Mouse (Mus musculus): ENCODE measurements around the gene Vangl2. TPM values are rescaled to one million over a fixed set of nuclear protein-coding genes. Genes with fewer than 3 reads are reported as not detected.

Vangl2 gene
- polyA plus RNA-seq, 2 experiments, result 0.69 to 0.73 TPM

- no peak for DNase-seq (ENCODE audit: low read depth in 3 of 3, low spot score in 3 of 3)
These were observed 19.9 kb downstream of the Vangl2 start for GRCm38 (mm10) chr1:172008351-172008750.

DNA sequence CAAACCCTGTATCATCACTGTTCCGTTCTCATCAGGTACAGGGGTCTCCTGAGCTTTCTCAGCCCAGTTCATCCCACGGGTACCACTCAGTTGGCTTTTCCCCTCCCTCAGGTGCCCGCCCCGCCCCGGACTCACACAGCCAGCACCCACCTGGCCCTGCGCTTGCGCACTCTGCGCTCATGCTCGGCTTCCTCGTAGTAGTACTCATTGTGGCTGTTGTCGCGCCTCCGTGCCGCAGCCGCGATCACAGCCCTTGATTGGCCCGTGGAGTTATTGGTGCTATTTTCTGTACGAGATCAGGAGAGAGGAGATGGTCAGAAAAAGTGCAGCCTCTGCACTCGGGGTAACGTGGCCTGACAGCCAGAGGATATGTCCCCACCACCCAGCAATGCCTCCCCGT, 20.5 kb downstream of the Vangl2 start:
- TF ChIP-seq CTCF (IDR thresholded peaks at IDR 0.05; ENCODE audit: low read depth) (no peak), EP300 (IDR thresholded peaks at IDR 0.05; ENCODE audit: low read depth) (no peak)
- H3K4me2 ChIP-seq (ENCODE audit: low read depth), result no peak overlapping the region
- H3K4me1 ChIP-seq (replicated peaks; ENCODE audit: control insufficient read depth in 2 of 2, insufficient read depth in 2 of 2, low read length in 1 of 2), result no peaks in the 10 kb centered on the region
- no peak overlapping the region for H3K4me3 ChIP-seq (ENCODE audit: insufficient read depth in 1 of 2, low read depth in 2 of 2, low read length in 2 of 2)
- no peaks in the 10 kb centered on the region for H3K9me3 ChIP-seq (ENCODE audit: control insufficient read depth, low read length)
- H3K27ac ChIP-seq, result no peak overlapping the region
- H3K9ac ChIP-seq (replicated peaks), result no peak overlapping the region
- H3K27me3 ChIP-seq (ENCODE audit: control insufficient read depth, insufficient read depth, low read length), result no peaks in the 10 kb centered on the region
- no peaks in the 10 kb centered on the region for H3K36me3 ChIP-seq (replicated peaks; ENCODE audit: control insufficient read depth, insufficient read depth, low read depth)
- WGBS (ENCODE audit: insufficient replicate concordance), result 84% methylated on average over 20 of the region's 21 CpGs
- ATAC-seq (ENCODE audit: insufficient read depth), result no peak
- no peak for DNase-seq (ENCODE audit: low read depth in 3 of 3, low spot score in 3 of 3)

More at GRCm38 (mm10) chr1:172008351-172008750, 19.9 kb downstream of the Vangl2 start:
- Histone ChIP-seq H3K9me3 (ENCODE audit: control insufficient read depth, low read length) (no peaks in the 10 kb centered on the region), H3K4me3 (ENCODE audit: insufficient read depth in 1 of 2, low read depth in 2 of 2, low read length in 2 of 2) (no peak overlapping the region), H3K9ac (replicated peaks) (no peak overlapping the region), H3K27ac (no peak overlapping the region), H3K4me2 (ENCODE audit: low read depth) (no peak overlapping the region), H3K27me3 (ENCODE audit: control insufficient read depth, insufficient read depth, low read length) (no peaks in the 10 kb centered on the region), H3K36me3 (replicated peaks; ENCODE audit: control insufficient read depth, insufficient read depth, low read depth) (no peaks in the 10 kb centered on the region), H3K4me1 (replicated peaks; ENCODE audit: control insufficient read depth in 2 of 2, insufficient read depth in 2 of 2, low read length in 1 of 2) (no peaks in the 10 kb centered on the region)
- ATAC-seq (ENCODE audit: insufficient read depth), result no peak
- 78% methylated on average over 9 of the region's 9 CpGs for WGBS (ENCODE audit: insufficient replicate concordance)
- TF ChIP-seq CTCF (IDR thresholded peaks at IDR 0.05; ENCODE audit: low read depth) (no peak), EP300 (IDR thresholded peaks at IDR 0.05; ENCODE audit: low read depth) (no peak)

GRCm38 (mm10) chr1:172001665-172002064, 26.6 kb downstream of the Vangl2 start:
- Histone ChIP-seq H3K9ac (replicated peaks) (no peak overlapping the region), H3K27me3 (ENCODE audit: control insufficient read depth, insufficient read depth, low read length) (no peaks in the 10 kb centered on the region), H3K4me3 (ENCODE audit: insufficient read depth in 1 of 2, low read depth in 2 of 2, low read length in 2 of 2) (no peak overlapping the region), H3K4me1 (replicated peaks; ENCODE audit: control insufficient read depth in 2 of 2, insufficient read depth in 2 of 2, low read length in 1 of 2) (no peaks in the 10 kb centered on the region), H3K4me2 (ENCODE audit: low read depth) (no peak overlapping the region), H3K36me3 (replicated peaks; ENCODE audit: control insufficient read depth, insufficient read depth, low read depth) (no peaks in the 10 kb centered on the region), H3K9me3 (ENCODE audit: control insufficient read depth, low read length) (no peaks in the 10 kb centered on the region), H3K27ac (no peak overlapping the region)
- 66% methylated on average over 12 of the region's 12 CpGs for WGBS (ENCODE audit: insufficient replicate concordance)
- ATAC-seq (ENCODE audit: insufficient read depth) (no peak), DNase-seq (ENCODE audit: low read depth in 3 of 3, low spot score in 3 of 3) (no peak)
- TF ChIP-seq CTCF (IDR thresholded peaks at IDR 0.05; ENCODE audit: low read depth) (no peak), EP300 (IDR thresholded peaks at IDR 0.05; ENCODE audit: low read depth) (no peak)

DNA sequence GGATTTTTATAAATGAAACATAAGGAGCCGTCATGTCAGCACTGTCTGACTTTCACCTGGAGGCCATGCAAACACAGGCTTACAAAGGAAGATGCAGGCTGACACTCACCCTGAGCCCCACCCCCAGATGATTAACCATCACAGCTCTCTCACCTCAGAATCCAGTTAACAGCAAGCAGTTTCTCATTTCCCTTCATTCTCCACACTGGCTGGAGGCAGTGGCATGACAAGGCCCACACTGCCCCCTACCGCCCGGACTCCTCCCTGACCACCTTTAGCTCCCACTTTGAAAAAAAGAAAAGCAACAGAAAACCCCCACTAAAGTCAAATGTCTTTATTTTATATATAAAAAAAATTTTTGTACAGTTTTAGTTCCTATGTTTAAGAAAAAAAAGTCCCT, 27.6 kb downstream of the Vangl2 start:
- no peak for ATAC-seq (ENCODE audit: insufficient read depth)
- Histone ChIP-seq H3K27ac (no peak overlapping the region), H3K9ac (replicated peaks) (no peak overlapping the region), H3K27me3 (ENCODE audit: control insufficient read depth, insufficient read depth, low read length) (no peaks in the 10 kb centered on the region), H3K9me3 (ENCODE audit: control insufficient read depth, low read length) (no peaks in the 10 kb centered on the region), H3K36me3 (replicated peaks; ENCODE audit: control insufficient read depth, insufficient read depth, low read depth) (no peaks in the 10 kb centered on the region), H3K4me2 (ENCODE audit: low read depth) (no peak overlapping the region), H3K4me3 (ENCODE audit: insufficient read depth in 1 of 2, low read depth in 2 of 2, low read length in 2 of 2) (no peak overlapping the region), H3K4me1 (replicated peaks; ENCODE audit: control insufficient read depth in 2 of 2, insufficient read depth in 2 of 2, low read length in 1 of 2) (no peaks in the 10 kb centered on the region)
- DNase-seq (ENCODE audit: low read depth in 3 of 3, low spot score in 3 of 3), result peak in 2 of 3 experiments; percentile 9 to 22
- TF ChIP-seq EP300 (IDR thresholded peaks at IDR 0.05; ENCODE audit: low read depth), result no peak
- TF ChIP-seq CTCF (IDR thresholded peaks at IDR 0.05; ENCODE audit: low read depth), result peak; percentile 72
- WGBS (ENCODE audit: insufficient replicate concordance), result 27% methylated on average over 3 of the region's 3 CpGs

DNA sequence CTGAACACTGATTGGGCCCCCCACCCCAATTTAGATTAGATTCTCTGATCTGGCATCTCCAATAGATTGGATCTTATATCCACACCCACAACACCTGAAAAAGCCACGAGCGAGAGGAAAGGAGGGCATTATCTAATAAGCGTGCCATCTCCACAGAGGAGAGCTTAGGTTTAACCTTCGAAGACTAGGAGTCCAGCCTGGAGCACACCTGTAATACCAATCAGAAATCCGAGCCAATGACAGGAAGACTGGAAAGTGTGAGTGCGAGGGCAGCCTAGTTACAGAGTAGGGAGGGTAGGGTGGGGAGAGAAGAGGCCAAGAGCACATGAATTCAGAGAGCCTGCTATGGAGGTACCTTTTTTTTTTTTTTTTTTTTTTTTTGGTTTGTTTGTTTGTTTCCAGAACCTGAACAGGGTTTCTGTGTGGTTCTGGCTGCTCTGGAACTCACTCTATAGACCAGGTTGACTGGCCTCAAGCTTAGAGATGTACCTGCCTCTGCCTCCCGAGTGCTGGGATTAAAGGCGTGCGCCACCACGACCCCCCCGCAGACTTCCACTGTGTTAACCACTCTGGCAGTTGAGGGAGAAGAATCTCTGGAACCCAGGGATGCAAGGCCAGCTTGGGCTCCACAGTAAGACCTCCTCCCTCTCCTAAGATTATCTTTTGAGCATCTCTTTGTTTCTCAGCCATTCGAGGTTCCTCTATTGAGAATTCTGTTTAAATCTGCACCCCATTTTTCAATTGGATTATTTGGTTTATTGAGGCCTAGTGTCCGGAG, 29.2 kb downstream of the Vangl2 start:
- Histone ChIP-seq H3K4me2 (ENCODE audit: low read depth) (no peak overlapping the region), H3K9me3 (ENCODE audit: control insufficient read depth, low read length) (no peaks in the 10 kb centered on the region), H3K4me1 (replicated peaks; ENCODE audit: control insufficient read depth in 2 of 2, insufficient read depth in 2 of 2, low read length in 1 of 2) (peaks cover 0 to 5% of the 10 kb centered on the region in 2 experiments; a peak in 2 of 4 replicates), H3K4me3 (ENCODE audit: insufficient read depth in 1 of 2, low read depth in 2 of 2, low read length in 2 of 2) (no peak overlapping the region), H3K9ac (replicated peaks) (no peak overlapping the region), H3K27me3 (ENCODE audit: control insufficient read depth, insufficient read depth, low read length) (no peaks in the 10 kb centered on the region), H3K36me3 (replicated peaks; ENCODE audit: control insufficient read depth, insufficient read depth, low read depth) (no peaks in the 10 kb centered on the region), H3K27ac (no peak overlapping the region)
- WGBS (ENCODE audit: insufficient replicate concordance), result 68% methylated on average over 13 of the region's 13 CpGs
- no peak for DNase-seq (ENCODE audit: low read depth in 3 of 3, low spot score in 3 of 3)
- ATAC-seq (ENCODE audit: insufficient read depth), result no peak
- no peak for TF ChIP-seq EP300 (IDR thresholded peaks at IDR 0.05; ENCODE audit: low read depth)
- no peak for TF ChIP-seq CTCF (IDR thresholded peaks at IDR 0.05; ENCODE audit: low read depth)
